Mouse (Mus musculus): ENCODE results near the gene Dapk3. TPM values are rescaled to one million over a fixed set of nuclear protein-coding genes. Genes with fewer than 3 reads are reported as not detected.
"Not testable (repeated sequence)": the region's sequence is repeated elsewhere in the genome, so short reads cannot be mapped to it uniquely, and the experiment has no call there.

Gene Dapk3
- polyA plus RNA-seq, 1 experiment from 2014 or later = 49.0 TPM

DNA sequence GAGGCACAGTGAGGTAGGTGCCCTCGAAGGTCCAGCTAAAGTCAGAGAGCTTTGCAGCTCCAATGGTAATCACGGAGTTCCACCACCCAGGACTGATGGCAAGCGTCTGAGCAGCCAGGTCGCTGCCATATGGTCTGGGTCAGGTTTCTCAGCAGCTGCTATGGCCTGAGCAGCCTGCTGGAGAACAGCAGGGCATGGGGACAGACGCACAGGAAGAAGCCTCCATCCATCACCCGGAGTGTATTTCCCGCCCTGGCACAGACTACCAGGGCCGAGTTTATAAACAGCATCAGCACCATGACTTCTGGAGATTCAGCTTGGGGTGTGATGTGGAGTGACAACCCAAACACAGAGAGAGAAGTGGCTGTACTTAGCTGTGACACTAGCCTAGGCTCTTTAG lies 17.7 kb upstream of the Dapk3 start:
- H3K4me1 ChIP-seq (ENCODE audit: control insufficient read depth, insufficient read depth, low read depth, low read length) = peaks cover 18% of the 10 kb centered on the region
- no peak for ATAC-seq
- H3K9me3 ChIP-seq (ENCODE audit: control insufficient read depth, low read length) = no peaks in the 10 kb centered on the region
- peaks cover 14% of the 10 kb centered on the region; the same call in 1 of the 2 replicates for H3K36me3 ChIP-seq (ENCODE audit: control insufficient read depth, insufficient read depth, low read length)
- H3K27me3 ChIP-seq (replicated peaks; ENCODE audit: control insufficient read depth, insufficient read depth, low read length) = no peaks in the 10 kb centered on the region
- WGBS = 77% methylated on average over 8 of the region's 8 CpGs
- H3K27ac ChIP-seq (ENCODE audit: low read depth, low read length) = no peak overlapping the region
- H3K4me3 ChIP-seq (ENCODE audit: low read length) = no peak overlapping the region
- H3K9ac ChIP-seq (ENCODE audit: low read depth, low read length) = no peak overlapping the region
- H3K4me2 ChIP-seq (ENCODE audit: low read length) = no peak overlapping the region

DNA sequence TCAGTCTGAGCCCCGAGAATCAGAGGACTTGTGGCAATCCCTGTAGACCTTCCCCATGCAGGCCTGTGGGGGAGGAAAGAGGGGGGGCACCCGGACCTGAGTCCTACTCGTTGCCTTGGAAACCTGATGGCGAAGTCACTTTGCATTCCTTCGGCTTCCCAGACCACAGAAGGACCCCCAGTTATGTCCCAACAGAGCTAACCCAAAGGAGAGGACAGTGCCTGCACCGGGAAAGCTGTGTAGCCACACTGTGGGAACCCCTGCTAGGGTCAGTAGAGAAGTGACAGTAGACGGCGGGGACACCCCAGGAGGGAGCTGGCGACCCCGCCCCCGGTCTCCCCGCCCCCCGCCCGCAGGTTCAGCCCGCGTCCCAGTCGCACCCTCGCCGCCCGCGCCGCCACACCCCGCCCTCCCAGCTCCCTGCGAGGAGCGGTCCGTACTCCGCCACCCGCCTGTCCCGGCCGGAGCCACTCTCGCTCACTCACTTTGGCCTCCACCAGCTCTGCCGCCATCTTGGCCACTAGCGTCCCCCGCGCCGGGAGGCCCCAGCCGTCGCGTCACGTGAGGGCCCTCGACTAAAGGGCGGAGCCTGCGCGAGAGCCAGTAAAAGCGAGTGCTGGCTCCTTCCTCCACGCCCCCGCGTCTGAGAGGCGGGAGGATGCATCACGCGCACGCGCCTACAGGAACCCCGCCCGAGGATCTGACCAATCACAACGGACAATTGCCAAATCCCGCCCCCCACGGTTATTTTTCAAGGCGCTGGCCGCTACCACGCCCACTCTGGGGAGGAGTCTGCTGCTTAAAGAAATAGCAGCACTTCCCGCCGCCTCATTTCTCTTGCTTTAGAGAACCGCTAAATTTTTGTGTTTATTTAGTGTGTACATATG lies 15.4 kb upstream of the Dapk3 start, which contains the start of gene Pias4:
Pias4 (minus strand) TSS at position 724 of the 887 bp plus-strand sequence.
- Histone ChIP-seq H3K27ac (ENCODE audit: low read depth, low read length) (peak within 1 kb of the TSS; percentile 80), H3K4me3 (ENCODE audit: low read length) (peak within 1 kb of the TSS; percentile 81), H3K27me3 (replicated peaks; ENCODE audit: control insufficient read depth, insufficient read depth, low read length) (no peaks in the 10 kb centered on the region), H3K9ac (ENCODE audit: low read depth, low read length) (peak within 1 kb of the TSS; percentile 85), H3K9me3 (ENCODE audit: control insufficient read depth, low read length) (no peaks in the 10 kb centered on the region), H3K36me3 (ENCODE audit: control insufficient read depth, insufficient read depth, low read length) (peaks cover 5% of the 10 kb centered on the region; the same call in 1 of the 2 replicates), H3K4me1 (ENCODE audit: control insufficient read depth, insufficient read depth, low read depth, low read length) (peaks cover 18% of the 10 kb centered on the region), H3K4me2 (ENCODE audit: low read length) (peak within 1 kb of the TSS; percentile 94)
- peak; percentile 86 for ATAC-seq
- 0% methylated on average over 59 of the region's 64 CpGs for WGBS

DNA sequence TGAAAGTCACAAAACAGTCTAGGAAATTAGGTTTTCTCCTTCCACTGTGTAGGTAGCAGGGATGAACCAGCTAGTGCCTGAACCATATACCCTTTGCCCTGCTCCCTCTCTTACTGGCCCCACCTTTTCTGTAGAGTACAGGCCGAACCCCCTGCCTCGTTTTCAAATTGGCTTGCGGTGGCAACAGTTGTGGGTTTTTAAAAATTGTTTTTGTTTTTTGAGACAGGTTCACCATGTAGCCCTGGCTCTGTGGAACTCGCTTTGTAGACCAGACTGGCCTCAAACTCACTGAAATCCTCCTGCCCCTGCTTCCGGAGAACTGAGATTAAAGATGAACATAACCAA lies 14.7 kb upstream of the Dapk3 start:
- Histone ChIP-seq H3K36me3 (ENCODE audit: control insufficient read depth, insufficient read depth, low read length) (peaks cover 5% of the 10 kb centered on the region; the same call in 1 of the 2 replicates), H3K9me3 (ENCODE audit: control insufficient read depth, low read length) (no peaks in the 10 kb centered on the region), H3K4me1 (ENCODE audit: control insufficient read depth, insufficient read depth, low read depth, low read length) (peaks cover 21% of the 10 kb centered on the region), H3K4me3 (ENCODE audit: low read length) (peak overlapping the region; percentile 40), H3K4me2 (ENCODE audit: low read length) (peak overlapping the region; percentile 94), H3K9ac (ENCODE audit: low read depth, low read length) (peak overlapping the region; percentile 64), H3K27ac (ENCODE audit: low read depth, low read length) (peak overlapping the region; percentile 80), H3K27me3 (replicated peaks; ENCODE audit: control insufficient read depth, insufficient read depth, low read length) (no peaks in the 10 kb centered on the region)
- ATAC-seq = peak; percentile 49
- 5% methylated on average over 5 of the region's 5 CpGs for WGBS

DNA sequence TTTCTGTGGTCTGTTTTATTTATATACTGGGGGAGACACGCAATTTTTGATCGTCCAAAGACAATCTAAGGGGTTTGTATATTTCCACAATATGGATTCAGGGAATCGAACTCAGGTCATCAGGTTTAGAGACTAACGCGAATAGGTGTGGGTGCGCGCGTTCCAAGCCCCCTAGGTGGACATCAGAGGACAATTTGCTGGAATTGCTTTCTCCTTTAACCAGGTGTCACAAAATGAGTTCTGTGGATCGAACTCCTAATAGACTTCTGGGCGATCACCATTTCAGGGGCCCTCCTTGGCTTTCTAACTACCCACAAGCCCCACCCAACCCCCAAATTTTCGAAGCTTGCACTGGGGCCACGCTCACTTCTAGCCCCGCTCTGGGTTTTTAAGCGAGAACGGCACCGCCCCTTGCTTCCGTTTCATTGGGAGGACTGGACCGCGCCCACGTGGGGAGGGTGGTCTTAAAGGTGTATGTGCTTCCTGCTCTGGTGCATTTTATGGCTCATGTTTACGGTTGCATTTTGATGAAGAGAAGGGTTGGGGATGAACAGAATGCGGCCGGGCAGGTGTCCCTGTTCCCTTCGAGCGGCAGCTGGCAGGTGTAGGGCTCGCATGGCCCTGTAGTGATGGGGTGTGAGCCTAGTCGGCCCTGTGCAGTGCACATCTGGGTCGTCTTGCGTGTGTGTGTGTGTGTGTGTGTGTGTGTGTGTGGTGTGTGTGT lies 14.1 kb upstream of the Dapk3 start:
- Histone ChIP-seq H3K9ac (ENCODE audit: low read depth, low read length) (peak overlapping the region; percentile 64), H3K4me3 (ENCODE audit: low read length) (peak overlapping the region; percentile 40), H3K36me3 (ENCODE audit: control insufficient read depth, insufficient read depth, low read length) (peaks cover under 1% of the 10 kb centered on the region; the same call in 1 of the 2 replicates), H3K9me3 (ENCODE audit: control insufficient read depth, low read length) (no peaks in the 10 kb centered on the region), H3K4me2 (ENCODE audit: low read length) (peak overlapping the region; percentile 94), H3K4me1 (ENCODE audit: control insufficient read depth, insufficient read depth, low read depth, low read length) (peaks cover 26% of the 10 kb centered on the region), H3K27ac (ENCODE audit: low read depth, low read length) (peak overlapping the region; percentile 80), H3K27me3 (replicated peaks; ENCODE audit: control insufficient read depth, insufficient read depth, low read length) (no peaks in the 10 kb centered on the region)
- ATAC-seq = peak; percentile 44
- 6% methylated on average over 29 of the region's 29 CpGs for whole genome bisulfite sequencing

DNA sequence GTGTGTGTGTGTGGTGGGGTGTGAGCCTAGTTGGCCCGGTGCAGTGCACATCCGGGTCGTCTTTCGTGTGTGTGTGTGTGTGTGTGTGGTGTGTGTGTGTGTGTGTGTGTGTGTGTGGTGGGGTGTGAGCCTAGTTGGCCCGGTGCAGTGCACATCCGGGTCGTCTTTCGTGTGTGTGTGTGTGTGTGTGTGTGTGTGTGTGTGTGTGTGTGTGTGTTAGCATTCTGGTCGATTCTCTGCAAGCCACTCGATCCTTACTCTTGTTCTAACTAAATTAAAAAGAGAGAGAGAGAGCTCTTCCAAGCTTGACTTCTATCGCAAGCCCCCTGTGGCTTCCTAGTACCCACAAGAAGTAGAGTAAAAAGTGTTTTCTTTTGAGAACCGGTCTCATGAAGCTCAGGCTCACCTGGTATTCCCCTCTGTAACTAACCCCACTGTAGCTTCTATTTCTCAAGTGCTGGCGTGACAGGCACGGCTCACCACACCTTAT lies 13.3 kb upstream of the Dapk3 start:
- WGBS = 39% methylated on average over 6 of the region's 14 CpGs

DNA sequence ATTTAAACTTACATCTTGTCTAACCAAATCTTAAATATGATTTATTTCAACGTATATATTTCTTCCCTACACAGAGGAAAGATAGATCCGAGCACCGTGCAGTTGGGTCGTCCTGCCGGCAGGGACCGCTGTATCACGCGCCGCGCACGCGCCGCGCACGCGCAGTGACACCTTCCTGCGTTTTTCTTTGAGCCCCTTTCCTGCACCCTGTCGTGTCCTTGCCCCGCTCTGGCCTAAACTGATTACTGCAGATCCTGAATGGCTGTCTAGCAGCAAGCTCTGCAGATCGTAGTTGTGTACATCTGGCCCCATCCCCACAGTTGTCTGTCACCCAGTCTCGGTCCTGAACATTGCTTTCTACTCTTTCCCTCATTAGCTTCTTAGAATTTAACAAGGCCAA lies 9.7 kb upstream of the Dapk3 start:
- H3K4me2 ChIP-seq (ENCODE audit: low read length) = peak overlapping the region; percentile 55
- H3K4me1 ChIP-seq (ENCODE audit: control insufficient read depth, insufficient read depth, low read depth, low read length) = peaks cover 42% of the 10 kb centered on the region
- H3K4me3 ChIP-seq (ENCODE audit: low read length) = peak overlapping the region; percentile 14
- H3K9ac ChIP-seq (ENCODE audit: low read depth, low read length) = peak overlapping the region; percentile 63
- no peaks in the 10 kb centered on the region for H3K9me3 ChIP-seq (ENCODE audit: control insufficient read depth, low read length)
- peaks cover 6% of the 10 kb centered on the region; the same call in 1 of the 2 replicates for H3K36me3 ChIP-seq (ENCODE audit: control insufficient read depth, insufficient read depth, low read length)
- H3K27me3 ChIP-seq (replicated peaks; ENCODE audit: control insufficient read depth, insufficient read depth, low read length) = no peaks in the 10 kb centered on the region
- WGBS = 6% methylated on average over 21 of the region's 21 CpGs
- peak overlapping the region; percentile 85 for H3K27ac ChIP-seq (ENCODE audit: low read depth, low read length)
- peak; percentile 12 for ATAC-seq

More for the DNA sequence above, 13.3 kb upstream of the Dapk3 start:
- H3K36me3 ChIP-seq (ENCODE audit: control insufficient read depth, insufficient read depth, low read length); ATAC-seq; H3K4me3 ChIP-seq (ENCODE audit: low read length); H3K27ac ChIP-seq (ENCODE audit: low read depth, low read length); H3K27me3 ChIP-seq (replicated peaks; ENCODE audit: control insufficient read depth, insufficient read depth, low read length); H3K9ac ChIP-seq (ENCODE audit: low read depth, low read length); H3K9me3 ChIP-seq (ENCODE audit: control insufficient read depth, low read length): not testable (repeated sequence)
- H3K4me2 ChIP-seq (ENCODE audit: low read length) = peak overlapping the region; percentile 0; the same call in 1 of the 2 replicates
- peaks cover 34% of the 10 kb centered on the region for H3K4me1 ChIP-seq (ENCODE audit: control insufficient read depth, insufficient read depth, low read depth, low read length)

DNA sequence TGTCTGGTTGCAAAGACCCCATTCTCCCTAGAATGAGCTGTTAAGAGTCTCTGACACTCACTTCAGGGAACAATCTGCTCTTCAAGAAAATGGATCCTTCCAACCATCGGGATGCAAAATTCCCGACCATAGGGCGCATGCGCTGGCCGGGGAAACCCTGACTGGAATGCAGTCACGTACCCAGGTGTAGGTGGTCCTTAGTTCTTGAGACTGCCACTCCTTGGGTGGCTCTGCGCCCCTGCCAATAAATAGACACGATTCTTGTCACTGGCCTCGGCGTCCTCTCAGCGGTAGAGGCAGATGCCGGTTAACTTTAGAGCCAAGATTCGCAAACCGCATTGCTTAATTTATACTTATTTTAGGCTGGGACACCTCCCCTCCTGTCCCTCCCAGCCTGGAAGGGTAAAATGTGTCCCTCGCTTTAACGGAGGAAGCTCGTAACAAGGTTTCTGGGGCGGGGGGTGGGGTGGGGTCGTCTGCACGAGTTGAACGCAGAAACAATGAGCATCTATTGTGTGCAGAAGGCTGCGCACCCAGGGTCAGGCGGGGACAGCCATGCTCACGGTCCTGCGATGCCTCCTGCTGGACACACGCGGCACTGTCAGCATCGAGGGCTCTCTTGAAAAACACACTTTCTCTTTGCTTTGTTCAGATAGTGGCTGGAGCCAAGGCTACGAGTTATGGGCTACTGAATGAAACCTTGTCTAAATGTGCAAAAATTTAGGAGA lies 8.0 kb upstream of the Dapk3 start:
- H3K9me3 ChIP-seq (ENCODE audit: control insufficient read depth, low read length) = no peaks in the 10 kb centered on the region
- no peaks in the 10 kb centered on the region for H3K27me3 ChIP-seq (replicated peaks; ENCODE audit: control insufficient read depth, insufficient read depth, low read length)
- H3K4me3 ChIP-seq (ENCODE audit: low read length) = peak overlapping the region; percentile 38
- H3K4me1 ChIP-seq (ENCODE audit: control insufficient read depth, insufficient read depth, low read depth, low read length) = peaks cover 45% of the 10 kb centered on the region
- peaks cover 22% of the 10 kb centered on the region for H3K36me3 ChIP-seq (ENCODE audit: control insufficient read depth, insufficient read depth, low read length)
- H3K4me2 ChIP-seq (ENCODE audit: low read length) = peak overlapping the region; percentile 67
- 2% methylated on average over 29 of the region's 29 CpGs for WGBS
- peak overlapping the region; percentile 72 for H3K9ac ChIP-seq (ENCODE audit: low read depth, low read length)
- peak; percentile 70 for ATAC-seq
- peak overlapping the region; percentile 93 for H3K27ac ChIP-seq (ENCODE audit: low read depth, low read length)

DNA sequence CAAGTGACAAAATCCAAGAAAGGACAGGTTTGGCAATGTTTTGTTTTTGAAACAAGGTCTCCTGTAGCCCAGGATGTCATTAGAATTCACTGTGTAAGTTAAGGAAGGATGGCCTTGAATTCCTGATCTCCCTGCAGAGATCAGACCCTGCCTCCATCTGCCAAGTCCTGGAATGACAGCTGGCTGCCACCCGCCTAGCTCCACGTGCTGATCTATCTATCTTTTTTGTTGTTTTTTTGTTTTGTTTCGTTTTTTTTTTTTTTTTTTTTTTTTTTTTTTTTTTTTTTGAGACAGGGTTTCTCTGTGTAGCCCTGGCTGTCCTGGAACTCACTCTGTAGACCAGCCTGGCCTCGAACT lies 7.5 kb upstream of the Dapk3 start:
- Histone ChIP-seq H3K36me3 (ENCODE audit: control insufficient read depth, insufficient read depth, low read length) (peaks cover 27% of the 10 kb centered on the region), H3K4me2 (ENCODE audit: low read length) (peak overlapping the region; percentile 67), H3K9ac (ENCODE audit: low read depth, low read length) (peak overlapping the region; percentile 72), H3K4me3 (ENCODE audit: low read length) (peak overlapping the region; percentile 38), H3K4me1 (ENCODE audit: control insufficient read depth, insufficient read depth, low read depth, low read length) (peaks cover 45% of the 10 kb centered on the region), H3K27ac (ENCODE audit: low read depth, low read length) (peak overlapping the region; percentile 93)
- H3K27me3 ChIP-seq (replicated peaks; ENCODE audit: control insufficient read depth, insufficient read depth, low read length); ATAC-seq; H3K9me3 ChIP-seq (ENCODE audit: control insufficient read depth, low read length): not testable (repeated sequence)
- 10% methylated on average over 4 of the region's 4 CpGs for WGBS
